Mouse (Mus musculus): ENCODE data around the gene Ralgps1.

- TF ChIP-seq CTCF (IDR thresholded peaks at IDR 0.05; ENCODE audit: control insufficient read depth, insufficient read depth, low read length) (no peak), POLR2A (IDR thresholded peaks at IDR 0.05; ENCODE audit: borderline replicate concordance, control insufficient read depth, low read depth, low read length) (no peak)
These were observed 191.2 kb downstream of the Ralgps1 start for GRCm38 (mm10) chr2:33179930-33180630.
